Mouse (Mus musculus) forebrain, embryonic 11.5 days (tissue): ENCODE results near the gene Ank3. TPM values are rescaled to one million over a fixed set of nuclear protein-coding genes. Genes with fewer than 3 reads are reported as not detected.
A peak's percentile ranks its signal among the peaks of the same experiment; 100 is the strongest.
"Not testable (repeated sequence)": the region's sequence is repeated elsewhere in the genome, so short reads cannot be mapped to it uniquely, and the experiment has no call there.

ENCODE experiments used
- ATAC-seq: fragments of 200-750 bp; cut with Nextera tagmentation; replicated peaks from 2 replicates; pipeline ENCODE4 v1.8.0; 2017; ENCODE audit warnings: moderate TSS enrichment; ENCODE audit not compliant: low FRiP score
- DNase-seq: peaks from one replicate; pipeline ENCODE4 v3.0.0-alpha.2; 2017; ENCODE audit warnings: low spot score
- H3K27ac ChIP-seq: fragments of 300-500 bp; sonication (generic); 2 replicates; pipeline ENCODE4 v1.5.1; 2014; ENCODE audit warnings: low read depth, low read length
- H3K27me3 ChIP-seq: fragments of 300-500 bp; sonication (generic); 2 replicates; pipeline ENCODE4 v1.6.1; 2014; ENCODE audit warnings: mild to moderate bottlenecking, low read length, mixed read lengths; ENCODE audit not compliant: control insufficient read depth, insufficient read depth
- H3K36me3 ChIP-seq: fragments of 300-500 bp; sonication (generic); 2 replicates; pipeline ENCODE4 v1.6.1; 2014; ENCODE audit warnings: mild to moderate bottlenecking, low read length, moderate library complexity, mixed read lengths; ENCODE audit not compliant: control insufficient read depth, insufficient read depth
- H3K4me1 ChIP-seq: fragments of 300-500 bp; sonication (generic); replicated peaks from 2 replicates; pipeline ENCODE4 v1.6.1; 2014; ENCODE audit warnings: low read length, mixed read lengths; ENCODE audit not compliant: control insufficient read depth, insufficient read depth
- H3K4me2 ChIP-seq: fragments of 300-500 bp; sonication (generic); 2 replicates; pipeline ENCODE4 v1.6.1; 2014; ENCODE audit warnings: low read depth, mild to moderate bottlenecking, low read length, moderate library complexity, mixed read lengths; ENCODE audit not compliant: severe bottlenecking
- H3K4me3 ChIP-seq: fragments of 300-500 bp; sonication (generic); 2 replicates; pipeline ENCODE4 v1.5.1; 2014; ENCODE audit warnings: low read depth, low read length
- H3K9ac ChIP-seq: fragments of 300-500 bp; sonication (generic); 2 replicates; pipeline ENCODE4 v1.6.1; 2014; ENCODE audit warnings: low read length
- H3K9me3 ChIP-seq: fragments of 300-500 bp; sonication (generic); 2 replicates; pipeline ENCODE4 v1.6.1; 2016; ENCODE audit warnings: low read length, mixed read lengths; ENCODE audit not compliant: control insufficient read depth
- WGBS: fragments of 180-500 bp; shearing (Covaris S2); extraction: QIAGEN DNeasy Blood & Tissue Kit; methylation state at CpG from one replicate; pipeline ENCODE4 v1.1.7; 2014; 5-methylcytosine and 5-hydroxymethylcytosine counted together
- polyA plus RNA-seq: library from polyadenylated mRNA; unstranded; fragments of >200 nt; fragmentation: Nextera tagmentation; extraction: Ambion mirVana; gene quantifications from 2 replicates; pipeline ENCODE4 v1.2.1, GENCODE M21; 2014

Gene Ank3
- polyA plus RNA-seq, 1 experiment from 2014 or later, result 44.5 TPM

DNA sequence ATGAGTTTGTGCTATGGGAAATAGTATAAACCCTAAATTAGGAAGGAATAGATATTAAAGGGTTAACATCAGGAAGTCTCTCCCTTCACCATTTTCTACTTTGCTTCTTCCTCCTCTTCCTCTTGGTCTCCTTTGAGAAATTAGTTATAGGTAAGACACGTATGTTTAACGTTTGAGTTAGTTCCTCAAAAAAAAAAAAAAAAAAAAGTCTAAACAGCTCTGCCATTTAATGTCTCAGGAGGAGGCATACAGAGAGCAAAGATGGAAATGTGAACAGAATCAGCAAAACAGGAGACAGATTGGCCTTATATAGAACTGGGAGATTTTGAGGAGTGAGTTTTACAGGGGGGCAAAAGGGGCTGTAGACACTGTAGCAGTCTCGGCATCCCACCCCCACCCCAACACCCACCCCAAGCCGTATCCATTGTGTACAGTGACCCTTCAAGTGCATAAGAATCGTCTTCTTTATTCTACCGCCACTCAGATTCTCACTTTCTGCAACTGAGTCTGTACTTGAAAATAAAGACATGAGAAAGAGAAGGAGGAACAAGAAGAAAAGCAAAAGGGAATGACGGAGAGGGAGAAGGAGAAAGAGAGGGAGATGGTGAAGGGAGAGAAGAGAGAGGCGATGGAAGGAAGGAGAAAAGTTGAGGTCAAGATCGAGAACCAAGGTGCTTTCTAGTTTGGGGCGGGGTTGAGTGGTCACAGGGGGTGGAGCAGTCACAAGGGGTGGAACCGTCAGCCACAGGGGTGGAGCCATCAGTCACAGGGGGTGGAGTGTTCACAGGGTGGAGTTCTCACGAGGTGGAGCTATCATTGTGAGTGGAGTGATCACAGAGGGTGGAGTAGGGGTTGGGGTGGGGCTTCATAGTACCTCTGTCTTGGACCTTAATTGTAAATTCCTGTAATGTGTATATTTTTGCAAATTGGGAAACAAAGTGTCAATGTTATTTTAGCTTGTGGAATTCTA, 509.5 kb downstream of the Ank3 start:
- DNase-seq (no peak), ATAC-seq (peak; percentile 64)
- no peaks in the 10 kb centered on the region for H3K36me3 ChIP-seq
- H3K27ac ChIP-seq, result no peak overlapping the region
- no peak overlapping the region for H3K9ac ChIP-seq
- no peak overlapping the region for H3K4me2 ChIP-seq
- no peaks in the 10 kb centered on the region for H3K27me3 ChIP-seq
- H3K9me3 ChIP-seq, result no peaks in the 10 kb centered on the region
- no peaks in the 10 kb centered on the region for H3K4me1 ChIP-seq
- H3K4me3 ChIP-seq, result no peak overlapping the region
- WGBS, result 43% methylated on average over 12 of the region's 12 CpGs

DNA sequence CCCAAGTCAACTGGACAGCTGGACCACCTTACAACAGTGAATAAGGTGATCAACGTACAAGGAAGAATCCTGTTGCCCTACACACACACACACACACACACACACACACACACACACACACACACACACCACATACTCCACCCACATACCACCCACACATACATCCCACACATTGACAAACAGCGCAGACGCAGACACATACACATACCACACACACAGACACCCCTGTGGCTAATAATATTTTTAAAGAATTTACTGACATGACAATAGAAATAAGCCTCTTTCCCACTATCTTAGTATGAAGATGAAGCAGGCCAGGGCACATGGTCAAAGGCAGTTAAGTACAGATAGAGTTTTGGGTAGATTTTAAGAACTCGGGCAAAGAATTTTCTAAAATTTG, 511.3 kb downstream of the Ank3 start:
- WGBS, result 85% methylated on average over 4 of the region's 4 CpGs
- DNase-seq (no peak), ATAC-seq (no peak)
- Histone ChIP-seq H3K36me3 (no peaks in the 10 kb centered on the region), H3K27me3 (no peaks in the 10 kb centered on the region), H3K4me1 (no peaks in the 10 kb centered on the region), H3K9me3 (no peaks in the 10 kb centered on the region), H3K9ac (no peak overlapping the region), H3K4me3 (no peak overlapping the region), H3K27ac (no peak overlapping the region), H3K4me2 (no peak overlapping the region)

DNA sequence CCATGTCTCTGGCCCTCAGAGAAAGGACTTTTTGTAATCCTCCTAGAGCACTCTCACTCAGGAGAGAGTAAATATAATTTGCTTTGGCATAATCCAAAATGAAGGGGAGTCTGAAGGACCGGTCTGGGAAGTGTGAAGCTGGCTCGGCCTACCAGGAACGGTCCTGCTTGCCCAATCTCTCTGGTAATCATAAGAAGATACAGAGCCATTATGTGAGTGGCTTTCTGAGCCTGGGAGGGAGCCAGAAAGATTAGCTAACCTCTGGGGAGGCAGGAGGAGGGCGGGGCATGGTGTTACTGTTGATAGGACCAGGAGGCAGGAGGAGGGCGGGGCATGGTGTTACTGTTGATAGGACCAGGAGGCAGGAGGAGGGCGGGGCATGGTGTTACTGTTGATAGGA, 511.7 kb downstream of the Ank3 start:
- not testable (repeated sequence) for H3K36me3 ChIP-seq, H3K4me3 ChIP-seq, H3K27me3 ChIP-seq, DNase-seq, H3K4me2 ChIP-seq, H3K27ac ChIP-seq, H3K4me1 ChIP-seq, H3K9me3 ChIP-seq, H3K9ac ChIP-seq
- ATAC-seq, result peak; percentile 75
- WGBS, result 8% methylated on average over 4 of the region's 6 CpGs

DNA sequence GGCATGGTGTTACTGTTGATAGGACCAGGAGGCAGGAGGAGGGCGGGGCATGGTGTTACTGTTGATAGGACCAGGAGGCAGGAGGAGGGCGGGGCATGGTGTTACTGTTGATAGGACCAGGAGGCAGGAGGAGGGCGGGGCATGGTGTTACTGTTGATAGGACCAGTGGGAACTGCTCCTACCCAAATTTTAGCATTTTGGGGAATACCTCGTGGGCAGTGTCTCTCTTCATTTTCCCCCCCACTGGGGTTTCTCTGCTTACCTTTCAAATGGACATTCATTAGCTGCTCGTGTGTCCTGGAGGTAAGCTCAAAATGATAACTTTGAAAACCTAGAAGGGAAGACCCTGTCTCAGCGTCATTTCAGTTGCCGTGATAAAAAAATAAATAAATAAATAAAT, 512.2 kb downstream of the Ank3 start:
- not testable (repeated sequence) for ATAC-seq, H3K36me3 ChIP-seq, H3K27ac ChIP-seq, DNase-seq, H3K9me3 ChIP-seq, H3K4me1 ChIP-seq, H3K27me3 ChIP-seq, H3K9ac ChIP-seq, H3K4me3 ChIP-seq, H3K4me2 ChIP-seq
- 46% methylated on average over 5 of the region's 7 CpGs for WGBS

DNA sequence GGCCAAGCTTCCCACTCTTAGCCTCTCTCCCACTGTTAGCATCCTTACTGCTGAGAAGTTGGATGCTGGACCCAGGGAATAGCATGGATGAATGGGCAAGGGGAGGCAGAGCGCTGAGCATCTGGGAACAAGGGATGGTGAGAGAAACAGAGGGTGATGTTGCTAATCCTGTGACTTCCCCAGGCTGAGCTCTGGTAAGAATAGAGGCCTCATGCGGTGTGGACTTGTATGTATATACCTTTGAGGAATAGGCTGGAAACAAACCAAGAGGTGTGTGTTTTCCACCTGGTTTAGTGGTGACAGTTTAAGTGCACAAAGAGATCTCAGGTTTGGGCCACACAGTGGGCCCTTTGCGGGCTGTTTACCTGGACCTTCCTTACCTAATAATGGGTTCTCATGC, 517.0 kb downstream of the Ank3 start:
- WGBS, result 62% methylated on average over 3 of the region's 3 CpGs

DNA sequence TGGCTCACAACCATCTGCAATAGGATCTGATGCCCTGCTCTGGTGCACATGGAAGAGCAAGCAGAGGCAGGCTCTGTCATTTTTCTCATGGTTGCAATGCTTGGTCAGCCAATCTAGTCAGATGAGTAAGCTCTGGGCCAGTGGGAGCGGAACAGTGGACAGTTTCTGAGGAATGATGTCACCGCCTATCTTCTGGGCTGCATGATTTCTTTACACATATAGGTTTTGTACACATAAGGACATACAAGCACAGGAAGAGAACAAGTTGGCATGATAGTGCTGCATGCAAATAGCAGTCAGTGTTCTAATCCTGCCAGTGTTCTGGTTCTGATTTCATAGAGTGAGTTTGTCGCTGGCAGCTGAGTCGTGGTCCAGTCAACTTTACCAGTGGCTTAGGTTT, 517.6 kb downstream of the Ank3 start:
- ATAC-seq (no peak), DNase-seq (no peak)
- H3K9me3 ChIP-seq, result no peaks in the 10 kb centered on the region
- no peak overlapping the region for H3K27ac ChIP-seq
- 90% methylated on average over 4 of the region's 4 CpGs for WGBS
- H3K4me3 ChIP-seq, result no peak overlapping the region
- no peak overlapping the region for H3K4me2 ChIP-seq
- no peaks in the 10 kb centered on the region for H3K36me3 ChIP-seq
- no peaks in the 10 kb centered on the region for H3K4me1 ChIP-seq
- no peak overlapping the region for H3K9ac ChIP-seq
- H3K27me3 ChIP-seq, result no peaks in the 10 kb centered on the region

More for the DNA sequence above, 517.0 kb downstream of the Ank3 start:
- Histone ChIP-seq H3K9ac (no peak overlapping the region), H3K4me2 (no peak overlapping the region), H3K27ac (no peak overlapping the region), H3K36me3 (no peaks in the 10 kb centered on the region), H3K4me1 (no peaks in the 10 kb centered on the region), H3K4me3 (no peak overlapping the region), H3K9me3 (no peaks in the 10 kb centered on the region), H3K27me3 (no peaks in the 10 kb centered on the region)
- ATAC-seq (no peak), DNase-seq (no peak)

DNA sequence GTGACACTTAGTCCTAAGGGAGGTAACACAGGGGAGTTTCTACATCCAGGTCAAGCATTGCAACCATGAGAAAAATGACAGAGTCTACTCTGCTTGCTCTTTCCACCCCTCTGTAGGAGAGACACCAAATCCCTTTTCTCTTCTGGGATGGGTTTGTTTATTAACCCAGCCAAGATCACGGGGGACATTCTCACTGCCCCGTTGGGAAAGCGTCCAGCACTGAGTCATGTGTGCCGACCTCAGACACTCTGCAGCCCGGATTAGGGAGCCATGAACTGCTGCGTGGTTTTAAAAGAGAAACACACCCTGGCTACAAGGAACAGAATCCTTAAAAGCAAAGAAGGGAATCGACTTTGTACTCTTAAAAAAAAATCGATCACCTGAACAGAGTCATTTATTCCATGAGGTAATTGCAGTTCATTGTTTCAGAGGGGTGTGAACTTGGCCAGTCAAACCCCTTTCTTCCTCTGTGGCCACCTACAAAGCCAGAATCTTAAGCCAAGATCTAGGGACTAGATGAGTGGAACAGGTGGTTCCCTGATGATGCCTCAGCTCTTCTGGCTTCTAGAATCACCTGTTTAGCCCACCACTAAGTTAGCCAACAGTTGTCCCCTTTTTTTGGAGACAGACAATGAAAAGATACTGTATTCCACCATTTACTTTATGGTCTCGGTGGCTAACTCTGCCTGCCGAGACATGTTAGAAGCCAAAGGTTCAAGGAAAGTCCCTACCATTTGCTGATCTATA, 518.3 kb downstream of the Ank3 start:
- Histone ChIP-seq H3K27ac (no peak overlapping the region), H3K4me3 (no peak overlapping the region), H3K9ac (no peak overlapping the region), H3K4me1 (no peaks in the 10 kb centered on the region), H3K27me3 (no peaks in the 10 kb centered on the region), H3K36me3 (no peaks in the 10 kb centered on the region), H3K9me3 (no peaks in the 10 kb centered on the region), H3K4me2 (no peak overlapping the region)
- no peak for ATAC-seq
- WGBS, result 78% methylated on average over 10 of the region's 10 CpGs
- DNase-seq, result no peak

DNA sequence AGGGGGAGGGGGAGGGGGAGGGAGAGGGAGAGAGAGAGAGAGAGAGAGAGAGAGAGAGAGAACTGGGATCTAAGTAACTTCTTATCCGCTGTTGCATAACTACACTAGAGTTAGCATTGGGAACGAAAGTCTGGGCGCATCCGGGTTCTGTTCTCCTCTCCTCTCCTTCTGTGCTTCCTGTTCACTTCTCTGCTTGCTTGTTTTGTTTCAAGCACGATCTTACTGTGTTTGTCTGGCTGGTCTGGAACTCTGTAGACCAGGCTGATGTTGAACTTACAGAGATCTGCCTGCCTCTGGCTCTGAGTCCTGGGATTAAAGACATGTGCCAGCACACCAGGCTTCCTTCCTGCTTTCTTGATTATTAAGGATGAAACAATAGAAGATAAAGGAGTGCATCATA, 519.1 kb downstream of the Ank3 start:
- no peaks in the 10 kb centered on the region for H3K27me3 ChIP-seq
- no peak overlapping the region for H3K4me2 ChIP-seq
- no peaks in the 10 kb centered on the region for H3K36me3 ChIP-seq
- ATAC-seq (no peak), DNase-seq (no peak)
- no peak overlapping the region for H3K9ac ChIP-seq
- H3K27ac ChIP-seq, result no peak overlapping the region
- no peak overlapping the region for H3K4me3 ChIP-seq
- 89% methylated on average over 5 of the region's 5 CpGs for WGBS
- H3K4me1 ChIP-seq, result no peaks in the 10 kb centered on the region
- H3K9me3 ChIP-seq, result no peaks in the 10 kb centered on the region
